Mouse (Mus musculus) embryonic fibroblast, embryonic 13.5 days (primary cell): ENCODE data around the gene Cpn2.

Source experiments
- CTCF ChIP-seq: IDR thresholded peaks from 2 replicates; pipeline ENCODE4 v1.5.1; 2011; ENCODE audit warnings: mild to moderate bottlenecking, control low read depth, low read length, moderate library complexity, borderline replicate concordance; ENCODE audit not compliant: insufficient read depth
- POLR2A ChIP-seq: IDR thresholded peaks from 2 replicates; pipeline ENCODE4 v1.6.1; 2011; ENCODE audit warnings: low read depth, mild to moderate bottlenecking, control low read depth, low read length, moderate library complexity

GRCm38 (mm10) chr16:30238791-30239190 is 28.5 kb downstream of the Cpn2 start:
- TF ChIP-seq POLR2A (no peak), CTCF (no peak)
